Mouse (Mus musculus) CD4-positive, CD25-positive, alpha-beta regulatory T cell, adult 4 months (primary cell): ENCODE data around the gene Ccdc189. TPM values are rescaled to one million over a fixed set of nuclear protein-coding genes. Genes with fewer than 3 reads are reported as not detected.
A peak's percentile ranks its signal among the peaks of the same experiment; 100 is the strongest.

Experiments
- ATAC-seq: one replicate; pipeline ENCODE4 v1.8.0; 2017
- polyA plus RNA-seq, 2 experiments: library from polyadenylated mRNA; unstranded; fragments of 100-300 nt; shearing (Covaris generic); gene quantifications; one replicate each; pipeline ENCODE4 v1.2.1; 2017

Gene Ccdc189
- polyA plus RNA-seq, 2 experiments from 2014 or later: 0.56 to 0.70 TPM

DNA sequence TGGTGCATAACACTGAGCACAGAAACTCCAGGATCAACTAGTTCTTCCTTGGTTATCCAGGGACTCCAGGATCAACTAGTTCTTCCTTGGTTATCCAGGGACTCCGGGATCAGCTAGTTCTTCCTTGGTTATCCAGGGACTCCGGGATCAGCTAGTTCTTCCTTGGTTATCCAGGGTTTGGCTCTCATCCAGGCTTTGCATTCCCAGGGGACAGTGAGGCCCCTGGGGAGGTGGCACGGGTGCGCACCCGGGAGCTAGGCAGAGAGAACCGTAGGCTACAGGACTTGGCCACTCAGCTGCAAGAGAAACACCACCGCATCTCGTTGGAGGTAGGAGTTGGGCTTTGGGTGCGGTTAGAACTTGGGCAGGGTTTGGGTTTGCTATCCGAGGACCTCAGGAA lies 2.7 kb upstream of the Ccdc189 start:
- no peak for ATAC-seq

DNA sequence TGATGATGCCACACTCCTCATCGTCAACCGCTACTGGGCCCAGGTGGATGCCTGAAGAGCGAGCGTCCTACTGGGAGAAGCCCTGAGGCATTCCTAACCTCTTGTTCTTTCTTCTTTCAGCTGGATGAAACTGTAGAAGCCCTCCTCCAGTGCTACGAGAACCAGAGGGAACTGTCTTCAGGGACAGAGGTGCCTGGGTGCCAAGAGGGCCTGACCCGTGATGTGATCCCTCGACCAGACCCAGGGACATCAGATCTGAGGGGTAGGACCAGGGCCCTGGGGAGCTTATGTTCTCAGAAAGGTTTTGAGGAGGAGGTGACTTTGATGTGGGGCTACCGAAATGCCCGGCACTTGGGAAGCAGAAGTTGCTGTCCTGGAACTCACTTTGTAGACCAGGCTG lies 1.2 kb upstream of the Ccdc189 start:
- no peak for ATAC-seq

GRCm38 (mm10) chr7:127588901-127589300 lies 506 bp upstream of the Ccdc189 start:
- peak; percentile 28 for ATAC-seq

DNA sequence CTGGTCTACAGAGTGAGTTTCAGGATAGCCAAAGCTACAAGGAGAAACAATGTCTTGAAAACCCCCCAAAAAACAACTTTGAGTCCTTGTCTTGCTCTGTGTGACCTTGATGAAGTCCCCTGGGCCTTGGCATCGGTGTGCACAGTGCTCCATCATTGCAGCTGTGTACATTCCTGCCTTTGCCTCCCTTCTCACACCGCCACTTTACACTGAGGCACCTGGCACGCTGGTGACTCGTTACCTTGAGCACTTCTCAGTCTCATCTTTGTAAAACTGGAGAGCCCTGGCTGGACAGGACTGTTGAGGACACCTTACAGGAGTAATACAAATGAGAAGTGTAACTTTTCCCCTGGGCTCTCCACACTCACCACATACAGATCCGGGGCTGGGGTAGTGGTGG lies 1.2 kb downstream of the Ccdc189 start:
- ATAC-seq: no peak

DNA sequence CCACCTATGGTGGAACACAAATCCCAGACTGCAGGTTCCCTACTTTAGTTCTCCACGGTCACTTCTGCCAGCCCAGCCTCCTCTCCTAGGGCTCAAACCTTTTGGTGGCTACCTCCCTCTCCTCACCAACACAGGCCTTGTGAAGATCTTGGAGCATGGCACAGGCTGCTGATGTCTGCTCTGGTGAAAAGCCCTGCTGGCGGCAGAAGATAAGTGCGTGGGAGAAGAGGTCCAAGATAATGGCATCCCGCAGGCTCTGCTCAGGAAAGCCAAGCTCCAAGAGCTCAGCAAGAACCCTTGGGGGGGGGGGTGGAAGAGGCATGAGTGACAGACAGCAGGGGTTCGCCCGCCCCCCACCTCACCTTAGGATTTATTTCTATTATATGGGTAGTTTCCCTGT lies 2.2 kb downstream of the Ccdc189 start:
- no peak for ATAC-seq

DNA sequence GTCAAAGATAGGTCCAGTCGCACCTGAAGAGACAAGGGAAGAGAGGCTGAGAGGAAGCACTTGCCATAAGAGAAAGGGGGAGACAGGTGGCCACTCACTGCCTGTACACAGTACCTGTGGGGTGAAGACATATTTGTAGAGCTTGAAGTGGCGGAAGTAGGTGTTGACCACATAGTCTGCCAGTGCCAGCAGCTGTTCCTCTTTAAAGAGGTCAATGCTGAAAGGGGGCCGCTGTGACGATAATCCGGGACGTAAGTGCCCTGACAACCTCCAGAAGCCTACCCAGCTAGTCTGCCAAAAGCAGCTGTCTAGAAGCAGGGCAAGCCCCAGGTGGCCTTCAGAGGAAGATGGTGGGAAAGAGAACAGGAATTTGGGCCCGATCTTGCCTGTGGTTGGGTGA lies 3.4 kb downstream of the Ccdc189 start:
- ATAC-seq: no peak

GRCm38 (mm10) chr7:127583260-127583659 lies 5.1 kb downstream of the Ccdc189 start:
- ATAC-seq: no peak

DNA sequence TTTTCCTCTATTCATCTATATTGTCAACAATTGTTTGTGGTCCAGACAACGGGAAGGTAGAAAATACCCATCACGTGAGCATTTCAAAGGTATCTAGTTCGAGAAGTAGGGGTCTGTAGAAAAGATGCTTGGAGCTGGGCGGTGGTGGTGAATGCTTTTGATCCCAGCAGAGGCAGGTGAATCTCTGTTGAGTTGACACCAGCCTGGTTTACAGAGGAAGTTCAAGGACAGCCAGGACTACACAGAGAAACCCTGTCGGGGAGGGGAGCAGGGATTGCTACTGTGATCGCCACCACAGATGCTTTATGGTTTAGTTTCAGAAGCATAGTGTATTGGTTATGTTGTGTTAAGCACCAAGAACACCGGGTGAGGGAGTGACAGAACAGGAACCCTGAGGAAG lies 14.3 kb downstream of the Ccdc189 start:
- no peak for ATAC-seq

GRCm38 (mm10) chr7:127573503-127574008 lies 14.8 kb downstream of the Ccdc189 start:
- no peak for ATAC-seq

- peak; percentile 100 for ATAC-seq
These were observed 15.4 kb downstream of the Ccdc189 start, which contains the start of gene Phkg2 for GRCm38 (mm10) chr7:127572895-127573471. Gene Phkg2, plus strand, starts transcription at chr7:127573340.

- ATAC-seq: no peak
These were observed 23.8 kb downstream of the Ccdc189 start for GRCm38 (mm10) chr7:127564381-127565150.

DNA sequence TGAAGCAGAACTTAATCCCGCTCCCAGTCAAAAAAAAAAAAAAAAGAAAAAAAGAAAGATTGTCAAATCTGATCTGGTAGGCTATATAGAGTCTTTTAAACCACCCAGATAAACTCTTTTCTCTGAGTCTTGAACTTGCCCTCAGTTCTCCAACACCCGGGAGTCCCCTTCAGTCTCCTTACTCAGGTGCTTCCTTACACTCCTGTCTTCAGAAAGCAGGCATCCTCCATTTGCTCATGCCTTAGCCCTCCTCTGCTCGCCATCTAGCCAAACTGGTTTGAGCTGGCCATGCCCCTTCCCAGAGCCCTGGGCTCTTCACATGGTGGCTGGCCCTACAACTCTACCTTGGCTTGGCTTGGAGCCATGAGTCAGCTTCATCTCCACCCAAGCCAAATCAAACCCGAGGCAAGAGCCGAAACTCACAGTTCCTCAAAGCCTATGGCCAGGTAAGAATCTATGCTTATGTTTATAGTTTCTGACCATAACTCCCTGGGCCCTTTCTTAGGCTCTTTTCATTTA lies 27.0 kb downstream of the Ccdc189 start, which contains the start of gene Tmem265:
TSS of gene Tmem265 (plus strand) at position 51 of the 519 bp plus-strand sequence.
- ATAC-seq: no peak

- ATAC-seq: no peak
These were observed 27.8 kb downstream of the Ccdc189 start for GRCm38 (mm10) chr7:127560580-127560979.

GRCm38 (mm10) chr7:127551558-127551957 lies 36.8 kb downstream of the Ccdc189 start:
- ATAC-seq: no peak

DNA sequence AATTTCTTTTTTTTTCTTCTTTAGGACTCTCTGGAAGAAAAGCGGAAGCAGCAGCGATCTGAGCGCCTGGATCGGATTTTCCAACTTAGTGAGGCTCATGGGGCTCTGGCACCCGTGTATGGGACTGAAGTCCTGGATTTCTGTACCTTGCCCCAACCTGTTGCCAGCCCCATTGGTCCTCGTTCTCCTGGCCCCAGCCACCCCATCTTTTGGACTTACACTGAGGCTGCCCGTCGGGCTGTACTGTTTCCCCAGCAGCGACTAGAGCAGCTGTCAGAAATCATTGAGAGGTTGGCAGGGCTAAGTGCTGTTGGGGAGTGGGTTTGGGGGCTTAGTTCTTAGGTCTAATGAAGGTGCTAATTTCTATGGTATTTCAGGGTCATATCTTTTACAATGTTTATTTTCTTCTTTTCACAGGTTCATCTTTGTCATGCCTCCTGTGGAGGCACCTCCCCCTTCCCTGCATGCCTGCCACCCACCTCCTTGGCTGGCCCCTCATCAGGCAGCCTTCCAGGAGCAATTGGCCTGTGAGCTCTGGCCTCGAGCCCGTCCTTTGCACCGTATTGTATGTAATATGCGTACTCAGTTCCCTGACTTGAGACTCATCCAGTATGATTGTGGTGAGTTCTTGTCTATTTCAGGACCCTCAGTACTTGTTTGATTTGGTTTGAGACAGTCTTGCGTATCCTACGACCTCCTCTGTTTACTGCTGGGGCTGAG lies 39.1 kb downstream of the Ccdc189 start:
- ATAC-seq: no peak

- no peak for ATAC-seq
These were observed 46.7 kb downstream of the Ccdc189 start for GRCm38 (mm10) chr7:127541671-127542070.

Other genes with a start within 250 kb of the Ccdc189 start
- not detected for gene Zfp768, start 243.0 kb downstream of the Ccdc189 start, polyA plus RNA-seq
- 10 to 100 TPM; 12.7 to 17.6 TPM for gene Zfp747, start 212.5 kb downstream of the Ccdc189 start, polyA plus RNA-seq
- gene 9130019O22Rik, start 201.4 kb downstream of the Ccdc189 start, polyA plus RNA-seq: 1 to 10 TPM; 7.3 to 9.9 TPM
- gene E430018J23Rik, start 195.0 kb downstream of the Ccdc189 start, polyA plus RNA-seq: 1 to 10 TPM; 3.2 to 5.5 TPM
- gene Zfp764, start 181.8 kb downstream of the Ccdc189 start, polyA plus RNA-seq: 1 to 10 TPM; 6.0 to 9.1 TPM
- 10 to 100 TPM; 16.0 to 18.9 TPM for gene Zfp688, start 166.5 kb downstream of the Ccdc189 start, polyA plus RNA-seq
- gene Zfp689, start 139.4 kb downstream of the Ccdc189 start, polyA plus RNA-seq: 1 to 10 TPM; 5.6 to 7.9 TPM
- gene Prr14, start 129.0 kb downstream of the Ccdc189 start, polyA plus RNA-seq: 100 to 1,000 TPM; 181 to 236 TPM
- 10 to 100 TPM; 22.9 to 24.0 TPM for gene Fbrs, start 109.4 kb downstream of the Ccdc189 start, polyA plus RNA-seq
- 10 to 100 TPM in 1 of 2 experiments, 1 to 10 TPM in 1; 9.1 to 11.4 TPM for gene Srcap, start 76.6 kb downstream of the Ccdc189 start, polyA plus RNA-seq
- 10 to 100 TPM; 29.9 to 31.9 TPM for gene Gm42715, start 69.0 kb downstream of the Ccdc189 start, polyA plus RNA-seq
- 10 to 100 TPM; 39.7 to 91.0 TPM for gene Tmem265, start 27.2 kb downstream of the Ccdc189 start, polyA plus RNA-seq
- gene Phkg2, start 15.3 kb downstream of the Ccdc189 start, polyA plus RNA-seq: 100 to 1,000 TPM; 109 to 138 TPM
- 10 to 100 TPM; 26.3 to 45.6 TPM for gene Rnf40, start 172 bp upstream of the Ccdc189 start, polyA plus RNA-seq
- under 1 TPM; 0.16 to 0.56 TPM for gene Zfp629, start 27.2 kb upstream of the Ccdc189 start, polyA plus RNA-seq
- 1 to 10 TPM; 3.2 to 5.5 TPM for gene Bcl7c, start 120.3 kb upstream of the Ccdc189 start, polyA plus RNA-seq
- gene Ctf1, start 124.1 kb upstream of the Ccdc189 start, polyA plus RNA-seq: not detected
- gene Ctf2, start 143.6 kb upstream of the Ccdc189 start, polyA plus RNA-seq: not detected
- gene Fbxl19, start 155.9 kb upstream of the Ccdc189 start, polyA plus RNA-seq: under 1 TPM; 0.12 to 0.62 TPM
- gene Orai3, start 181.2 kb upstream of the Ccdc189 start, polyA plus RNA-seq: 10 to 100 TPM; 12.8 to 15.4 TPM
- 1 to 10 TPM; 5.8 to 6.6 TPM for gene Setd1a, start 188.1 kb upstream of the Ccdc189 start, polyA plus RNA-seq
- under 1 TPM; 0.65 to 0.99 TPM for gene Gm49388, start 197.0 kb upstream of the Ccdc189 start, polyA plus RNA-seq
- 1 to 10 TPM; 3.9 to 6.8 TPM for gene Hsd3b7, start 212.0 kb upstream of the Ccdc189 start, polyA plus RNA-seq
- gene Stx4a, start 235.7 kb upstream of the Ccdc189 start, polyA plus RNA-seq: 100 to 1,000 TPM in 1 of 2 experiments, 10 to 100 TPM in 1; 62.0 to 110 TPM
- not detected for gene Stx1b, start 236.0 kb upstream of the Ccdc189 start, polyA plus RNA-seq